Mouse (Mus musculus) hindbrain, embryonic 16.5 days (tissue): ENCODE measurements at regions not wholly inside any gene's neighbourhood (a gene's known extent, or its start where the extent isn't known, plus 50 kb on each side); places are given as distances from the start of the nearest gene placed in this dataset.

ENCODE experiments used
- ATAC-seq: fragments of 200-750 bp; cut with Nextera tagmentation; 2 replicates; pipeline ENCODE4 v1.8.0; 2017; ENCODE audit warnings: moderate TSS enrichment, moderate library complexity
- H3K27ac ChIP-seq: fragments of 300-500 bp; sonication (generic); 2 replicates; pipeline ENCODE4 v1.5.1; 2014; ENCODE audit warnings: low read depth, mild to moderate bottlenecking, control low read depth, low read length, moderate library complexity
- H3K27me3 ChIP-seq: fragments of 300-500 bp; sonication (generic); replicated peaks from 2 replicates; pipeline ENCODE4 v1.6.1; 2014; ENCODE audit warnings: low read length; ENCODE audit not compliant: control insufficient read depth, insufficient read depth
- H3K36me3 ChIP-seq: fragments of 300-500 bp; sonication (generic); 2 replicates; pipeline ENCODE4 v1.6.1; 2014; ENCODE audit warnings: mild to moderate bottlenecking, low read length, moderate library complexity, mixed read lengths; ENCODE audit not compliant: control insufficient read depth, insufficient read depth
- H3K4me1 ChIP-seq: fragments of 300-500 bp; sonication (generic); 2 replicates; pipeline ENCODE4 v1.6.1; 2014; ENCODE audit warnings: low read depth, low read length; ENCODE audit not compliant: control insufficient read depth, insufficient read depth
- H3K4me2 ChIP-seq: fragments of 300-500 bp; sonication (generic); 2 replicates; pipeline ENCODE4 v1.6.1; 2014; ENCODE audit warnings: mild to moderate bottlenecking, low read length, control low read depth, moderate library complexity
- H3K4me3 ChIP-seq: fragments of 300-500 bp; sonication (generic); 2 replicates; pipeline ENCODE4 v1.5.1; 2014; ENCODE audit warnings: mild to moderate bottlenecking, low read length, control low read depth, moderate library complexity
- H3K9ac ChIP-seq: fragments of 300-500 bp; sonication (generic); 2 replicates; pipeline ENCODE4 v1.6.1; 2014; ENCODE audit warnings: low read depth, mild to moderate bottlenecking, control low read depth, low read length, moderate library complexity
- H3K9me3 ChIP-seq: fragments of 300-500 bp; sonication (generic); 2 replicates; pipeline ENCODE4 v1.6.1; 2014; ENCODE audit warnings: mild to moderate bottlenecking, low read length, moderate library complexity; ENCODE audit not compliant: control insufficient read depth
- WGBS: fragments of 180-500 bp; shearing (Covaris S2); extraction: QIAGEN DNeasy Blood & Tissue Kit; methylation state at CpG from one replicate; pipeline ENCODE4 v1.1.7; 2014; 5-methylcytosine and 5-hydroxymethylcytosine counted together

DNA sequence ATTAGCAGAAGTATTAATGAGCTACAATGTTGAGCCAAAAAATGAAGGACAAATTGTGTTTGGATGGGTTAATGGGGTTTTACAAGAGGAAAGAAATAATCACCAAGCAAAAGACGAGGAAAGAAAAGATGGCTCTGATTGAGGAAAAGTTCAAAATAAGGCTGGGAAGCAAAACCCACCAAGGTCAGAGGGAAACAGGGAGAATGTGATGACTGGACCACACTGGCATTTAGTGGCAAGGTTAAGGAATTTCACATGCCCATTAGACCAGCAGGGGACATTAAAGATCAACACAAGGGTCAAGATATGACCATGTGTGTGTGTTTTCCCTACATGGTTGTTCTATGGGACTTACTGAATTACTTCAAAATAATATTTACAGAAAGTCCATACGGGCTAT, 734.7 kb downstream of the Ntrk3 start:
- Histone ChIP-seq H3K4me3 (no peak overlapping the region), H3K4me2 (no peak overlapping the region), H3K36me3 (no peaks in the 10 kb centered on the region), H3K9me3 (no peaks in the 10 kb centered on the region), H3K27me3 (no peaks in the 10 kb centered on the region), H3K4me1 (no peaks in the 10 kb centered on the region), H3K27ac (no peak overlapping the region), H3K9ac (no peak overlapping the region)
- ATAC-seq = no peak
- WGBS = 92% methylated on average over 2 of the region's 2 CpGs

DNA sequence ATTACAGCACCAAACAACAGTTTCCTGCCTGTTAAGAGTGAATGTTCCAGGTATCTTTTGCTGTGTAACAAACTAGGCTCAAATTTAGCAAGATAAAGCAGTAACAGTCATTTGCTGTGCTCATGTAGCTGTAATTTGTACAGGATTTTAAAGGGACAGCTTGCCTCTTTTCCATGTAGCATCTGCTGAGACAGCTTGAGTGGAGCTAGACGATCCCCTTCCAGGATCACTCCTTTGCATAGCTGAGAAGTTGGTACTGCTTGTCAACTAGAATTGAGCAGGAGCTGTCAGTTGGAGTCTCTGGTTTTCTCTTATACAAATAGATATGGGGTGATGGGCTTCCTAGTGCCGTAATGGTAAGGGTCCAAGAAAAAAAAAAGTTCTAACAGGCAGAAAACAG, 744.0 kb downstream of the Ntrk3 start:
- Histone ChIP-seq H3K4me3 (no peak overlapping the region), H3K27me3 (no peaks in the 10 kb centered on the region), H3K9me3 (no peaks in the 10 kb centered on the region), H3K36me3 (no peaks in the 10 kb centered on the region), H3K4me1 (no peaks in the 10 kb centered on the region), H3K27ac (no peak overlapping the region), H3K9ac (no peak overlapping the region), H3K4me2 (no peak overlapping the region)
- no peak for ATAC-seq
- 77% methylated on average over 2 of the region's 2 CpGs for WGBS

DNA sequence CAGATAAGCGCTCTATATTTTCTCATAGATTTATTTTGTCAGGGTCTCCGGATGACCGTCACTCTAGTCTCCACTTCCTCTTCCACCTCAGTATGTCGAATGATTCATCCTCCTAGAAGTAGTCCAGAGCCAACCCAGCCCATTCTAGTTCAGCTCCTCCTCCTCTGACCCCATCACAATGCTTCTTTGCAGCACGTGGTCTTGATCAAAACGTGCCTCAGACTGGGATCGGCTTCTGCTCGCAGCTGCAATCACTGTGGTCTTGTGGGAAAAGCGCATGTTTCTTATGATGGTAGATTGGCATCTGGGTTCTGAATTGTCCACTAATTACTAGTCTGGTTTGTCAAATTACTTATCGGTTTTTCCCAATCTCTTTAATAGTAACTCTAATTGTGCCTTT, 747.7 kb downstream of the Ntrk3 start:
- 63% methylated on average over 10 of the region's 10 CpGs for WGBS
- no peak for ATAC-seq
- no peaks in the 10 kb centered on the region for H3K9me3 ChIP-seq

DNA sequence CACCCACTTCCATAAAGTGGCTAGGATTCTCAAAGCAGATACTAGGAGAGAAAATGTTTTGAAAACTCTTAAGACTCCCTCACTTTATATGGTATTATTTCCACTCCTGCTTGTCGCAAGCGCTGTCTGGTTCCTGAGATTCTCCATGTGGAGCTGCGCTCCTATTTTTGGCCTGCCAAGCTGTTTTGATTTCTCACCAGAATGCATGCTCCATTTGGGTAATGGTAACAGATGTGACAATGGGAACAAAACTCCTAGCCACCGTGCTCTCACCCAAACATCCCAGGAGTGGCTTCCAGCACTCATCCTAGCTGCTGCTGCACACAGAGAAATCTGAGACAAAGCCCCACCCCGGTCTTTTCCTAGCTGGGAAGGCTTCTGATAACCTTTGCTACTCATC, 749.6 kb downstream of the Ntrk3 start:
- no peaks in the 10 kb centered on the region for H3K9me3 ChIP-seq
- H3K4me3 ChIP-seq = no peak overlapping the region
- H3K27ac ChIP-seq = no peak overlapping the region
- no peak overlapping the region for H3K4me2 ChIP-seq
- no peak for ATAC-seq
- no peaks in the 10 kb centered on the region for H3K4me1 ChIP-seq
- H3K9ac ChIP-seq = no peak overlapping the region
- 59% methylated on average over 5 of the region's 5 CpGs for WGBS
- H3K36me3 ChIP-seq = no peaks in the 10 kb centered on the region
- H3K27me3 ChIP-seq = no peaks in the 10 kb centered on the region

More for the DNA sequence above, 747.7 kb downstream of the Ntrk3 start:
- H3K27ac ChIP-seq = no peak overlapping the region
- H3K36me3 ChIP-seq = no peaks in the 10 kb centered on the region
- H3K4me2 ChIP-seq = no peak overlapping the region
- H3K27me3 ChIP-seq = no peaks in the 10 kb centered on the region
- no peaks in the 10 kb centered on the region for H3K4me1 ChIP-seq
- no peak overlapping the region for H3K9ac ChIP-seq
- H3K4me3 ChIP-seq = no peak overlapping the region

DNA sequence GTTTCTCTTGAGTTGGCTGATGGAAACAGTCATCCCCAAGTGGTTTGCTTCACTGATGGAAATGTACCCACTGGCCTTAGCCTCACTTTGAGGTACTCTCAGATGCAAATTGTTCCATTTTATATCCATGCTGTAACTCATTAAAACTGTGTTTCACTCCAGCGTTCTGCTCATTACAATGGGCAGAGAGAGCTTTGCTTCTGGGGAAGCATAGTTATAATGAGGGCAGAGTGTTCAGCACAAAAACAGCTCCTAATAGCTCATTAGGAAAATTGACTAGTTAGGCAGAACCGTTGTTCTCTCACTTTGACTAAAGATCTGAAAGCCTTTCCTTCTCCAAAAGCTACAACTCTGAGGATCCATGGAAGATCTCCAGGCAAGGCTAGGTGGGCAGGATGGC, 771.2 kb downstream of the Ntrk3 start:
- no peaks in the 10 kb centered on the region for H3K4me1 ChIP-seq
- 62% methylated on average over 2 of the region's 2 CpGs for whole genome bisulfite sequencing
- no peaks in the 10 kb centered on the region for H3K36me3 ChIP-seq
- H3K4me3 ChIP-seq = no peak overlapping the region
- no peak overlapping the region for H3K9ac ChIP-seq
- H3K9me3 ChIP-seq = no peaks in the 10 kb centered on the region
- H3K4me2 ChIP-seq = no peak overlapping the region
- H3K27ac ChIP-seq = no peak overlapping the region; the same call in 1 of the 2 replicates
- no peaks in the 10 kb centered on the region for H3K27me3 ChIP-seq
- no peak for ATAC-seq

DNA sequence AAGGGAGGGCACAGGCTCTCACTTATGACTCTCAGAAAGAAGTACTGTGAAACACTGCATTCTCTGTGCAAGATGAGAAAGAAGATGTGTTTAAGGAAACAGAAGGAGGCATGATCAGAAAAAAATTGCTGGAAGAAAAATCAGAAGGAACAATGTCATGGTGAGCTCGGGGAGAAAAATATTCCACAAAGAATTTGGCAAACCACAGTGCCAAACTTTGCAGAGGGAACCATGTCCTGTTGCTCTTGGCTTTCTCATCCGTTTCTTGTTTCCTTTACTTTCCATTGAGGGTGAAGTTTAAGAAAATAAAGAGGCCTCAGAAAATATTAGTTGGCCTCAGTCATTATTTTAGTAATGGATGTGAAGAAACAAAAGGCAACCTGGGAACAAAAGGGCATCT, 804.4 kb downstream of the Ntrk3 start:
- WGBS = 62% methylated on average over 2 of the region's 2 CpGs
- no peak for ATAC-seq

DNA sequence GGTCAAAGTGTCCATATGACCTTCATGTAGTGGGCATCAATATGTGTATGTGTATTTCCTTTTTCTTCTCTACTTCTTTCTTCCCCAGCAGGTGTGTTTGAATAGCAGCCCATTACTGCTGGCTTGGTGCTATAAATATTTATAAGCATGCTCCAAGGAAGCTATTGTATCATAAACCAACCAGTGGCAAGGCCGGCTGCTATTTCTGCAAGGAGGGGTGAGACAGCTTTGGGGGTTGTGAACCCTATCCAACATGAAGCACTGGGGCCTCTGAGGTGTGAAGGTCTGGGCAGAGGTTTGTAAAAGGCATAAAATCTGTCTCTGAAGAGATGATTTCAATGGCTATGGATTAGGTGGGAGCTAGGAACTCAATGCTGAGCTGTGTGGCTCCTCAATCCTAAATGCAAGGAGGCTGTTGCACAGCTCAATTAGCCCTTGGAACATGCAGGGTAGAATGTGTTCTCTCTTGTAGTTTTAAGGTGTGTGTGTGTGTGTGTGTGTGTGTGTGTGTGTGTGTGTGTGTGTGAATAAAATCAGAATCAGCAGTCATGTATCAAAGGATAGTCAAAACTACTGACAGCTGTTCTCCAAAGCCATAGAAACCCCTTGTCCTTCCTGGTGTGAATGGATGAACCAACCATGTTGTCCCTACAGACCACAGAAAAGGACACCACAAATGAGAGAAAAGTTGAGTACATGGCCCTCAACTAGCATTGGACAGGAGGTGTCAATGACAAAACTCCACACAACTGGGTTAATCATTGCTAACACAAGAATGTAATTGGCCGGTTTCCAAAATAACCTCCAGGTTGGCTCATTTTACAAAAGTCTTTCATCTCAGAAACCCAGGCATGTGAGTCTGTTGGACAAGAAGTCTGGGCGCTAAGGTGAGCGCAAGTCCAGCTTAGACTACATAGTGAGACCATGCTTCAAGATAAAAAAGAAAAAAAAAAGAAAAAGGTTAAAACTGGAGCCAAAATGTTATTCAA, 809.0 kb downstream of the Ntrk3 start:
- H3K27ac ChIP-seq = no peak overlapping the region
- 0 out of 2 replicates have a peak, but pooled peaks cover 2% of the 10 kb centered on the region for H3K4me1 ChIP-seq
- no peak overlapping the region for H3K9ac ChIP-seq
- no peaks in the 10 kb centered on the region for H3K9me3 ChIP-seq
- H3K36me3 ChIP-seq = no peaks in the 10 kb centered on the region
- ATAC-seq = no peak
- H3K4me2 ChIP-seq = no peak overlapping the region
- H3K4me3 ChIP-seq = no peak overlapping the region
- no peaks in the 10 kb centered on the region for H3K27me3 ChIP-seq
- 71% methylated on average over 4 of the region's 4 CpGs for WGBS

More for the DNA sequence above, 804.4 kb downstream of the Ntrk3 start:
- no peaks in the 10 kb centered on the region for H3K27me3 ChIP-seq
- H3K27ac ChIP-seq = no peak overlapping the region
- H3K4me2 ChIP-seq = no peak overlapping the region
- H3K9ac ChIP-seq = no peak overlapping the region
- no peak overlapping the region for H3K4me3 ChIP-seq
- H3K4me1 ChIP-seq = 0 out of 2 replicates have a peak, but pooled peaks cover 2% of the 10 kb centered on the region
- no peaks in the 10 kb centered on the region for H3K36me3 ChIP-seq
- no peaks in the 10 kb centered on the region for H3K9me3 ChIP-seq

DNA sequence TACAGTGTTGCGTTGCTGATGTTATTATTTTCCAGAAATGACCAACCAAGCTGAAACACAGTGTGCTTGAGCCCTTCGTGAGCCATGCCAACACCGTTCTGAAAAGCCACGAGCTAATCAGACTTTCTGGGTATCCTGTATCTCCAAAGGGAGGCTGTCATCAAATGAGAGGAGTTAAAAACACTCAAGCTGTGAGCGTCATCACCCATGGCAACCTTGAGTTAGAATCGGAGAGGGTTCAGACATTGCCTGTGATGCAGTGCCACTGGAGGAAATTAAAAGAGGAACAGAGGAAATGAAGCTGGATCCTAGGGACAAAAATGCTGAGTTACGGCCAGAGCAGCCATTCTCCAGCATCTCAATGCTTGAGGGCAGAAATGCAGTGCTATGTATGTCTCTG, 838.6 kb downstream of the Ntrk3 start:
- Histone ChIP-seq H3K9ac (no peak overlapping the region), H3K27me3 (no peaks in the 10 kb centered on the region), H3K4me1 (peaks cover 3% of the 10 kb centered on the region), H3K4me3 (no peak overlapping the region), H3K9me3 (no peaks in the 10 kb centered on the region), H3K36me3 (no peaks in the 10 kb centered on the region), H3K4me2 (no peak overlapping the region), H3K27ac (no peak overlapping the region)
- 36% methylated on average over 7 of the region's 7 CpGs for WGBS
- ATAC-seq = peak; percentile 70

DNA sequence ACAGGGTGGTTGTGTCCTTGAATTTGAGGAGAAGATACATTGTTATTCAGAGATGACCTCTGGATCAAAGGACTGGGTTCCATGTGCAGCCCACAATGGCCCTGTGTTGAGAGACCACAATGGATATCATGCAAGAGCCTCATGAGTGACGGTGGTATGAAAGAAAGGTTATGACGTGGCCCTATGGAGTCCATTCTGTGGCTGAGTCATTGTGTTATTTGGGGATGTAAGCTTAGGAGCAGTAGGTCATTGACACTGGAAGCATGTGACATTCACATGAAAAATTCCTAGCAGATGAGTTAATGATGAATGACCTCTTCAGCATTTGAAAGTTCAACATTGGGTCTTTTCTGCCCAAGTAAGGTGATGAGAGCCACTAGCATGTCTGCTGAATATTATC, 849.3 kb downstream of the Ntrk3 start:
- Histone ChIP-seq H3K9me3 (no peaks in the 10 kb centered on the region), H3K4me3 (no peak overlapping the region), H3K4me2 (no peak overlapping the region), H3K36me3 (no peaks in the 10 kb centered on the region), H3K4me1 (no peaks in the 10 kb centered on the region), H3K27me3 (no peaks in the 10 kb centered on the region), H3K9ac (no peak overlapping the region), H3K27ac (no peak overlapping the region)
- 51% methylated on average over 2 of the region's 2 CpGs for WGBS
- ATAC-seq = no peak
